ENCODE assay signal across 25 mouse cellular contexts in genomic region chr1:108110984-108111383, GRCm38 (mm10).
"Had no signal": no experiment of that assay in that cellular context is flagged by ENCODE, and none has a peak within 500 bp of the region (broad histone marks: within the 10 kb centered on the region; RNA-seq: fewer than 3 reads in every experiment).

No protein-coding gene starts in this region.

- H3K4me2 ChIP-seq: forebrain, embryonic 15.5 days; heart, embryonic 11.5 days; heart, embryonic 13.5 days; heart, embryonic 15.5 days; hindbrain, embryonic 13.5 days; hindbrain, embryonic 15.5 days; limb, embryonic 12.5 days had no signal

- DNase-seq: forebrain, postnatal 0 days; gastrocnemius, postnatal 14 days; gastrocnemius, postnatal 36 days; heart, adult 11 months; heart, adult 2 months; heart, postnatal 14 days; heart, postnatal 36 days; kidney, adult 11 months; kidney, adult 2 months; kidney, adult 9 months; kidney, postnatal 10 days; kidney, postnatal 25 days; kidney, postnatal 4 days; layer of hippocampus, postnatal 36 days had no signal

- H3K27me3 ChIP-seq: forebrain, embryonic 15.5 days; heart, embryonic 13.5 days; heart, embryonic 15.5 days; hindbrain, embryonic 13.5 days; hindbrain, embryonic 15.5 days; limb, embryonic 12.5 days had no signal

- H3K4me3 ChIP-seq: forebrain, embryonic 15.5 days; heart, adult 2 months; heart, embryonic 13.5 days; heart, embryonic 15.5 days; hindbrain, embryonic 13.5 days; hindbrain, embryonic 15.5 days; layer of hippocampus, adult 2 months; limb, embryonic 10.5 days; limb, embryonic 12.5 days had no signal

- H3K9me3 ChIP-seq: forebrain, embryonic 15.5 days; heart, embryonic 13.5 days; heart, embryonic 15.5 days; hindbrain, embryonic 13.5 days; hindbrain, embryonic 15.5 days; limb, embryonic 10.5 days; limb, embryonic 12.5 days had no signal

- H3K27ac ChIP-seq: forebrain, embryonic 15.5 days; heart, adult 2 months; heart, embryonic 13.5 days; heart, embryonic 15.5 days; hindbrain, embryonic 13.5 days; hindbrain, embryonic 15.5 days; hindbrain, postnatal 0 days; layer of hippocampus, adult 2 months; limb, embryonic 10.5 days; limb, embryonic 12.5 days had no signal

- H3K9ac ChIP-seq: forebrain, embryonic 15.5 days; forebrain, postnatal 0 days; heart, embryonic 13.5 days; heart, embryonic 15.5 days; hindbrain, embryonic 13.5 days; hindbrain, embryonic 15.5 days; limb, embryonic 12.5 days had no signal

- H3K36me3 ChIP-seq: forebrain, embryonic 15.5 days; heart, embryonic 13.5 days; heart, embryonic 15.5 days; hindbrain, embryonic 13.5 days; hindbrain, embryonic 15.5 days; limb, embryonic 10.5 days; limb, embryonic 12.5 days had no signal

- ATAC-seq: forebrain, embryonic 15.5 days; forebrain, postnatal 0 days; hindbrain, postnatal 0 days; intestine, embryonic 16.5 days had no signal

- H3K4me1 ChIP-seq: forebrain, embryonic 15.5 days; heart, embryonic 13.5 days; heart, embryonic 15.5 days; hindbrain, embryonic 13.5 days; hindbrain, embryonic 15.5 days; limb, embryonic 10.5 days; limb, embryonic 12.5 days had no signal
